Mouse (Mus musculus) hindbrain, embryonic 10.5 days (tissue): Measurements from ENCODE around the gene Rad51ap1. TPM values are rescaled to one million over a fixed set of nuclear protein-coding genes. Genes with fewer than 3 reads are reported as not detected.
A peak's percentile ranks its signal among the peaks of the same experiment; 100 is the strongest.

Experiments used
- DNase-seq: peaks from one replicate; pipeline ENCODE4 v3.0.0-alpha.2; 2017; ENCODE audit warnings: low spot score
- H3K27ac ChIP-seq: fragments of 300-500 bp; sonication (generic); 2 replicates; pipeline ENCODE4 v1.5.1; 2016; ENCODE audit warnings: mild to moderate bottlenecking, moderate library complexity
- H3K27me3 ChIP-seq: fragments of 300-500 bp; sonication (generic); 2 replicates; pipeline ENCODE4 v1.6.1; 2016; ENCODE audit warnings: mild to moderate bottlenecking; ENCODE audit not compliant: poor library complexity, insufficient read depth, severe bottlenecking
- H3K36me3 ChIP-seq: fragments of 300-500 bp; sonication (generic); 2 replicates; pipeline ENCODE4 v1.6.1; 2016; ENCODE audit warnings: mild to moderate bottlenecking, moderate library complexity
- H3K4me1 ChIP-seq: fragments of 300-500 bp; sonication (generic); replicated peaks from 2 replicates; pipeline ENCODE4 v1.6.1; 2016; ENCODE audit warnings: mild to moderate bottlenecking
- H3K4me3 ChIP-seq: fragments of 300-500 bp; sonication (generic); 2 replicates; pipeline ENCODE4 v1.5.1; 2016; ENCODE audit warnings: mild to moderate bottlenecking, moderate library complexity
- H3K9me3 ChIP-seq: fragments of 300-500 bp; sonication (generic); 2 replicates; pipeline ENCODE4 v1.6.1; 2016; ENCODE audit warnings: mild to moderate bottlenecking, moderate library complexity
- WGBS: fragments of 180-500 bp; shearing (Covaris S2); methylation state at CpG from one replicate; pipeline ENCODE4 v1.1.7; 2016; 5-methylcytosine and 5-hydroxymethylcytosine counted together
- polyA plus RNA-seq: library from polyadenylated mRNA; unstranded; fragments of >200 nt; fragmentation: Nextera tagmentation; extraction: Ambion mirVana; gene quantifications from 2 replicates; pipeline ENCODE4 v1.2.1, GENCODE M21; 2016

The Rad51ap1 gene
- polyA plus RNA-seq, 1 experiment from 2014 or later: 70.6 TPM

- WGBS: 6% methylated on average over 21 of the region's 21 CpGs
- peak; percentile 38 for DNase-seq
- Histone ChIP-seq H3K36me3 (peaks cover 41% of the 10 kb centered on the region), H3K27me3 (no peaks in the 10 kb centered on the region), H3K27ac (peak within 1 kb of the TSS; percentile 79), H3K4me1 (peaks cover 8% of the 10 kb centered on the region), H3K4me3 (peak within 1 kb of the TSS; percentile 46), H3K9me3 (no peaks in the 10 kb centered on the region)
Measured at GRCm38 (mm10) chr6:126921111-126921881, 18.1 kb downstream of the Rad51ap1 start, which contains the start of gene Dyrk4. Gene Dyrk4 (minus strand): TSS chr6:126921839.

- no peaks in the 10 kb centered on the region for H3K27me3 ChIP-seq
- no peak for DNase-seq
- H3K4me3 ChIP-seq: no peak overlapping the region
- no peak overlapping the region for H3K27ac ChIP-seq
- no peaks in the 10 kb centered on the region for H3K4me1 ChIP-seq
- no peaks in the 10 kb centered on the region for H3K9me3 ChIP-seq
- no peaks in the 10 kb centered on the region for H3K36me3 ChIP-seq
- WGBS: 82% methylated on average over 5 of the region's 5 CpGs
Measured at GRCm38 (mm10) chr6:126914928-126915327, 24.5 kb downstream of the Rad51ap1 start.

- 81% methylated on average over 4 of the region's 4 CpGs for WGBS
- no peak for DNase-seq
- H3K4me3 ChIP-seq: no peak overlapping the region
Measured at GRCm38 (mm10) chr6:126910727-126911126, 28.7 kb downstream of the Rad51ap1 start.

DNA sequence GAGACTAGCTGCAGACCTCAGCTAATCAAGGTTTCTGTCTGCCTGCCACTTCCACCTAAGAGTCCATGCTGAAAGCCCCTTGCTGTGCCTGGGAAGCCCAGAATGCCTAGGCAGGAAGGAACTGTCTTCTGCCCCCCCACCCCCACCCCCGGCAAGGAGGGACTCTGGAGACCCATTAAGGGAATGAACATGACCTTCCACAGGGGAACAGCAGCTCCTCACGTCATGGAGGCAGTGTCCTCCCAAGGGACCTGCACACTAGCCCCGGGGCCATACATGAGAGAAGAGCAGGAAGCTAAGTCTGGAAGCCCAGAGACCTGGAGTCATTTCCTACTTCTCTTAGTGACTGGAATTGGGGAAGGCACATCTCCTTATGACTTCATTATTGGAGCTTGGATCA, 31.5 kb downstream of the Rad51ap1 start:
- WGBS: 68% methylated on average over 3 of the region's 3 CpGs
- Histone ChIP-seq H3K27ac (no peak overlapping the region), H3K4me1 (no peaks in the 10 kb centered on the region), H3K4me3 (no peak overlapping the region), H3K9me3 (no peaks in the 10 kb centered on the region), H3K27me3 (no peaks in the 10 kb centered on the region), H3K36me3 (no peaks in the 10 kb centered on the region)
- DNase-seq: no peak

More at GRCm38 (mm10) chr6:126910727-126911126, 28.7 kb downstream of the Rad51ap1 start:
- no peaks in the 10 kb centered on the region for H3K27me3 ChIP-seq
- H3K36me3 ChIP-seq: no peaks in the 10 kb centered on the region
- no peak overlapping the region for H3K27ac ChIP-seq
- H3K4me1 ChIP-seq: no peaks in the 10 kb centered on the region
- no peaks in the 10 kb centered on the region for H3K9me3 ChIP-seq

- WGBS: 73% methylated on average over 4 of the region's 5 CpGs
- Histone ChIP-seq H3K9me3 (no peaks in the 10 kb centered on the region), H3K4me3 (no peak overlapping the region), H3K27ac (no peak overlapping the region), H3K36me3 (no peaks in the 10 kb centered on the region), H3K27me3 (no peaks in the 10 kb centered on the region), H3K4me1 (no peaks in the 10 kb centered on the region)
- no peak for DNase-seq
Measured at GRCm38 (mm10) chr6:126907378-126907777, 32.0 kb downstream of the Rad51ap1 start.

DNA sequence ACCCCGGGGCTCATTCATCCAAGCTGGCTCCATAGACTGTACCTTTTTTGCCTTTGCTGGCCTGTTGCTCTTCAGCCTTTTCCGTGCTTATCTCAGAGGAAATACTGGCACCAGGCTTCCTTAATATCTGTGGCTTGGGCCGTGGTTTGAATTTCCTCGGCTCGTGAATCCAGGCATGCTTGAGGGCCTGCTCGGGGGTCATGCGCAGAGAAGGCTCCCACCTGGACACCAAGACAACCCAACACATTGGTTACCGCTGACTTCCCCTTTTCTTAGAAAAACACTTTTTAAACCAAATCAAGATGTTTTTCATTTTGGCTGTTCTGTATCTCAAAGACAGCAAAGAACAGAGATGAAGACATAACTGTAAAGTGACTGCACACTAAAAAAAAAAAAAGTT, 62.3 kb downstream of the Rad51ap1 start:
- no peak overlapping the region for H3K27ac ChIP-seq
- no peak overlapping the region for H3K4me3 ChIP-seq
- no peaks in the 10 kb centered on the region for H3K4me1 ChIP-seq

More for the DNA sequence above, 62.3 kb downstream of the Rad51ap1 start:
- DNase-seq: no peak
- H3K27me3 ChIP-seq: no peaks in the 10 kb centered on the region
- H3K9me3 ChIP-seq: no peaks in the 10 kb centered on the region
- 87% methylated on average over 8 of the region's 8 CpGs for WGBS
- no peaks in the 10 kb centered on the region for H3K36me3 ChIP-seq

Other genes with a start within 250 kb of the Rad51ap1 start
- gene Kcna6, start 198.9 kb downstream of the Rad51ap1 start, polyA plus RNA-seq: 5.7 and 6.7 TPM in 2 replicates
- gene Ndufa9, start 90.5 kb downstream of the Rad51ap1 start, polyA plus RNA-seq: 185 and 192 TPM in 2 replicates
- gene Akap3, start 86.5 kb downstream of the Rad51ap1 start, polyA plus RNA-seq: 0.24 TPM in 1 of 2 replicates, not detected in the other
- 0.10 TPM in 1 of 2 replicates, not detected in the other for gene Dyrk4, start 17.7 kb downstream of the Rad51ap1 start, polyA plus RNA-seq
- 15.1 and 17.2 TPM in 2 replicates for gene D6Wsu163e, start 375 bp upstream of the Rad51ap1 start, polyA plus RNA-seq
- not detected in 2 replicates for gene Fgf6, start 76.0 kb upstream of the Rad51ap1 start, polyA plus RNA-seq
- 0.08 and 0.11 TPM in 2 replicates for gene Fgf23, start 133.3 kb upstream of the Rad51ap1 start, polyA plus RNA-seq
- 6.9 and 7.4 TPM in 2 replicates for gene Tigar, start 170.0 kb upstream of the Rad51ap1 start, polyA plus RNA-seq
- 865 and 1,523 TPM in 2 replicates for gene Ccnd2, start 212.6 kb upstream of the Rad51ap1 start, polyA plus RNA-seq